Mouse (Mus musculus): ENCODE results near the gene Arl9. TPM values are rescaled to one million over a fixed set of nuclear protein-coding genes. Genes with fewer than 3 reads are reported as not detected.

Arl9 gene
- polyA plus RNA-seq, 1 experiment from 2014 or later, result not detected

GRCm38 (mm10) chr5:77038451-77038850, 34.6 kb downstream of the Arl9 start:
- Histone ChIP-seq H3K4me3 (ENCODE audit: low read depth, low read length) (no peak overlapping the region), H3K4me2 (ENCODE audit: low read length) (no peak overlapping the region), H3K27ac (ENCODE audit: low read depth) (no peak overlapping the region), H3K27me3 (replicated peaks; ENCODE audit: control insufficient read depth, insufficient read depth, low read length) (no peaks in the 10 kb centered on the region), H3K4me1 (replicated peaks; ENCODE audit: control insufficient read depth, insufficient read depth, low read length) (no peaks in the 10 kb centered on the region), H3K9ac (ENCODE audit: low read length) (no peak overlapping the region), H3K9me3 (ENCODE audit: control insufficient read depth, low read length) (no peaks in the 10 kb centered on the region), H3K36me3 (ENCODE audit: control insufficient read depth, insufficient read depth, low read length) (no peaks in the 10 kb centered on the region)
- ATAC-seq (replicated peaks; ENCODE audit: low FRiP score, low TSS enrichment, low read depth) (no peak), DNase-seq (ENCODE audit: low spot score) (no peak)
- WGBS, result 89% methylated on average over 10 of the region's 10 CpGs

GRCm38 (mm10) chr5:77039391-77039790, 35.5 kb downstream of the Arl9 start:
- DNase-seq (ENCODE audit: low spot score), result no peak
- Histone ChIP-seq H3K27me3 (replicated peaks; ENCODE audit: control insufficient read depth, insufficient read depth, low read length) (no peaks in the 10 kb centered on the region), H3K9ac (ENCODE audit: low read length) (no peak overlapping the region), H3K4me2 (ENCODE audit: low read length) (no peak overlapping the region), H3K27ac (ENCODE audit: low read depth) (no peak overlapping the region), H3K9me3 (ENCODE audit: control insufficient read depth, low read length) (no peaks in the 10 kb centered on the region), H3K36me3 (ENCODE audit: control insufficient read depth, insufficient read depth, low read length) (no peaks in the 10 kb centered on the region), H3K4me3 (ENCODE audit: low read depth, low read length) (no peak overlapping the region), H3K4me1 (replicated peaks; ENCODE audit: control insufficient read depth, insufficient read depth, low read length) (no peaks in the 10 kb centered on the region)
- ATAC-seq (replicated peaks; ENCODE audit: low FRiP score, low TSS enrichment, low read depth), result no peak

- DNase-seq (ENCODE audit: low spot score) (no peak), ATAC-seq (replicated peaks; ENCODE audit: low FRiP score, low TSS enrichment, low read depth) (no peak)
- 62% methylated on average over 5 of the region's 5 CpGs for WGBS
- H3K27ac ChIP-seq (ENCODE audit: low read depth), result no peak overlapping the region
- no peaks in the 10 kb centered on the region for H3K27me3 ChIP-seq (replicated peaks; ENCODE audit: control insufficient read depth, insufficient read depth, low read length)
- H3K4me2 ChIP-seq (ENCODE audit: low read length), result no peak overlapping the region
- H3K4me3 ChIP-seq (ENCODE audit: low read depth, low read length), result no peak overlapping the region
- no peak overlapping the region for H3K9ac ChIP-seq (ENCODE audit: low read length)
- H3K9me3 ChIP-seq (ENCODE audit: control insufficient read depth, low read length), result no peaks in the 10 kb centered on the region
- no peaks in the 10 kb centered on the region for H3K36me3 ChIP-seq (ENCODE audit: control insufficient read depth, insufficient read depth, low read length)
- no peaks in the 10 kb centered on the region for H3K4me1 ChIP-seq (replicated peaks; ENCODE audit: control insufficient read depth, insufficient read depth, low read length)
Measured at GRCm38 (mm10) chr5:77044362-77044761, 40.5 kb downstream of the Arl9 start.

GRCm38 (mm10) chr5:77052616-77053015, 48.8 kb downstream of the Arl9 start:
- no peaks in the 10 kb centered on the region for H3K4me1 ChIP-seq (replicated peaks; ENCODE audit: control insufficient read depth, insufficient read depth, low read length)
- no peak overlapping the region for H3K4me2 ChIP-seq (ENCODE audit: low read length)
- ATAC-seq (replicated peaks; ENCODE audit: low FRiP score, low TSS enrichment, low read depth), result no peak
- no peak overlapping the region for H3K4me3 ChIP-seq (ENCODE audit: low read depth, low read length)
- no peak overlapping the region for H3K9ac ChIP-seq (ENCODE audit: low read length)
- 92% methylated on average over 5 of the region's 5 CpGs for WGBS
- no peak for DNase-seq (ENCODE audit: low spot score)
- H3K36me3 ChIP-seq (ENCODE audit: control insufficient read depth, insufficient read depth, low read length), result no peaks in the 10 kb centered on the region
- H3K9me3 ChIP-seq (ENCODE audit: control insufficient read depth, low read length), result peaks cover 5% of the 10 kb centered on the region; the same call in 1 of the 2 replicates
- no peaks in the 10 kb centered on the region for H3K27me3 ChIP-seq (replicated peaks; ENCODE audit: control insufficient read depth, insufficient read depth, low read length)
- H3K27ac ChIP-seq (ENCODE audit: low read depth), result no peak overlapping the region

- ATAC-seq (replicated peaks; ENCODE audit: low FRiP score, low TSS enrichment, low read depth), result no peak
Measured at GRCm38 (mm10) chr5:77056881-77057440, 53.1 kb downstream of the Arl9 start.

More at GRCm38 (mm10) chr5:77056881-77057440, 53.1 kb downstream of the Arl9 start:
- H3K4me2 ChIP-seq (ENCODE audit: low read length), result no peak overlapping the region
- H3K9ac ChIP-seq (ENCODE audit: low read length), result no peak overlapping the region
- H3K4me3 ChIP-seq (ENCODE audit: low read depth, low read length), result no peak overlapping the region
- no peak for DNase-seq (ENCODE audit: low spot score)
- no peaks in the 10 kb centered on the region for H3K27me3 ChIP-seq (replicated peaks; ENCODE audit: control insufficient read depth, insufficient read depth, low read length)
- peaks cover 5% of the 10 kb centered on the region; the same call in 1 of the 2 replicates for H3K9me3 ChIP-seq (ENCODE audit: control insufficient read depth, low read length)
- no peaks in the 10 kb centered on the region for H3K36me3 ChIP-seq (ENCODE audit: control insufficient read depth, insufficient read depth, low read length)
- no peak overlapping the region for H3K27ac ChIP-seq (ENCODE audit: low read depth)
- WGBS, result 70% methylated on average over 12 of the region's 12 CpGs
- H3K4me1 ChIP-seq (replicated peaks; ENCODE audit: control insufficient read depth, insufficient read depth, low read length), result no peaks in the 10 kb centered on the region

Other genes with a start within 250 kb of the Arl9 start
- 18.2 and 25.4 TPM in 2 replicates for gene Aasdh, start 98.5 kb upstream of the Arl9 start, polyA plus RNA-seq (2014; fragmentation: Nextera tagmentation; extraction: Ambion mirVana)
- gene Paics, start 52.7 kb upstream of the Arl9 start, polyA plus RNA-seq (2014; fragmentation: Nextera tagmentation; extraction: Ambion mirVana), result 241 and 252 TPM in 2 replicates
- 39.2 and 43.6 TPM in 2 replicates for gene Ppat, start 52.5 kb upstream of the Arl9 start, polyA plus RNA-seq (2014; fragmentation: Nextera tagmentation; extraction: Ambion mirVana)
- 91.6 and 98.2 TPM in 2 replicates for gene Srp72, start 29.4 kb upstream of the Arl9 start, polyA plus RNA-seq (2014; fragmentation: Nextera tagmentation; extraction: Ambion mirVana)
- gene Thegl, start 12.0 kb downstream of the Arl9 start, polyA plus RNA-seq (2014; fragmentation: Nextera tagmentation; extraction: Ambion mirVana), result 1.0 and 1.2 TPM in 2 replicates
- 6.7 and 8.5 TPM in 2 replicates for gene Hopx, start 111.1 kb downstream of the Arl9 start, polyA plus RNA-seq (2014; fragmentation: Nextera tagmentation; extraction: Ambion mirVana)
- gene Spink2, start 207.4 kb downstream of the Arl9 start, polyA plus RNA-seq (2014; fragmentation: Nextera tagmentation; extraction: Ambion mirVana), result 1.3 and 1.6 TPM in 2 replicates

Measured in intestine, embryonic 14.5 days (tissue).